Mouse (Mus musculus) lung, embryonic 14.5 days (tissue): ENCODE data around the gene Gm45213. TPM values are rescaled to one million over a fixed set of nuclear protein-coding genes. Genes with fewer than 3 reads are reported as not detected.

Source experiments
- ATAC-seq: fragments of 200-750 bp; cut with Nextera tagmentation; 2 replicates; pipeline ENCODE4 v1.8.0; 2017; ENCODE audit warnings: mild to moderate bottlenecking, moderate TSS enrichment, moderate library complexity; ENCODE audit not compliant: insufficient read depth
- DNase-seq: peaks from one replicate; pipeline ENCODE4 v3.0.0-alpha.2; 2015
- H3K27ac ChIP-seq: fragments of 300-500 bp; sonication (generic); 2 replicates; pipeline ENCODE4 v1.5.1; 2014; ENCODE audit warnings: low read depth, mild to moderate bottlenecking, moderate library complexity
- H3K27me3 ChIP-seq: fragments of 300-500 bp; sonication (generic); 2 replicates; pipeline ENCODE4 v1.6.1; 2014; ENCODE audit warnings: low read length, control low read depth; ENCODE audit not compliant: insufficient read depth
- H3K36me3 ChIP-seq: fragments of 300-500 bp; sonication (generic); 2 replicates; pipeline ENCODE4 v1.6.1; 2014; ENCODE audit warnings: control low read depth; ENCODE audit not compliant: insufficient read depth
- H3K4me1 ChIP-seq: fragments of 300-500 bp; sonication (generic); 2 replicates; pipeline ENCODE4 v1.6.1; 2014; ENCODE audit warnings: antibody characterized with exemption, control low read depth; ENCODE audit not compliant: insufficient read depth
- H3K4me2 ChIP-seq: fragments of 300-500 bp; sonication (generic); 2 replicates; pipeline ENCODE4 v1.6.1; 2014; ENCODE audit warnings: mild to moderate bottlenecking
- H3K4me3 ChIP-seq: fragments of 300-500 bp; sonication (generic); 2 replicates; pipeline ENCODE4 v1.5.1; 2014; ENCODE audit warnings: low read depth, low read length
- H3K9ac ChIP-seq: fragments of 300-500 bp; sonication (generic); 2 replicates; pipeline ENCODE4 v1.6.1; 2014
- H3K9me3 ChIP-seq: fragments of 300-500 bp; sonication (generic); 2 replicates; pipeline ENCODE4 v1.6.1; 2016; ENCODE audit warnings: low read depth, low read length, control low read depth
- CTCF ChIP-seq: IDR thresholded peaks from 2 replicates; pipeline ENCODE4 v1.5.1; 2016; ENCODE audit warnings: antibody characterized with exemption, low read depth
- WGBS: fragments of 180-500 bp; shearing (Covaris S2); extraction: QIAGEN DNeasy Blood & Tissue Kit; methylation state at CpG from one replicate; pipeline ENCODE4 v1.1.7; 2014; 5-methylcytosine and 5-hydroxymethylcytosine counted together
- polyA plus RNA-seq: library from polyadenylated mRNA; unstranded; fragments of >200 nt; fragmentation: Nextera tagmentation; extraction: Ambion mirVana; gene quantifications from 2 replicates; pipeline ENCODE4 v1.2.1, GENCODE M21; 2014

Gene Gm45213
- not detected in 2 replicates for polyA plus RNA-seq

- Histone ChIP-seq H3K4me2 (no peak within 1 kb of the TSS), H3K27ac (no peak within 1 kb of the TSS), H3K36me3 (no peaks in the 10 kb centered on the region), H3K9me3 (no peaks in the 10 kb centered on the region), H3K4me3 (no peak within 1 kb of the TSS), H3K4me1 (no peaks in the 10 kb centered on the region), H3K27me3 (no peaks in the 10 kb centered on the region), H3K9ac (no peak within 1 kb of the TSS)
- WGBS = 68% methylated on average over 10 of the region's 10 CpGs
- ATAC-seq = no peak
- no peak for DNase-seq
- no peak for TF ChIP-seq CTCF
Observed at GRCm38 (mm10) chr7:66043552-66044459, at the start of gene Gm45213. Gene Gm45213, plus strand, starts transcription at chr7:66043602.

GRCm38 (mm10) chr7:66001035-66001754 is 42.2 kb upstream of the Gm45213 start:
- Histone ChIP-seq H3K4me3 (no peak overlapping the region), H3K9ac (no peak overlapping the region), H3K4me1 (no peaks in the 10 kb centered on the region), H3K27me3 (no peaks in the 10 kb centered on the region), H3K4me2 (no peak overlapping the region), H3K9me3 (peaks cover 4% of the 10 kb centered on the region; the same call in 1 of the 2 replicates), H3K36me3 (no peaks in the 10 kb centered on the region), H3K27ac (peak overlapping the region; percentile 16; the same call in 1 of the 2 replicates)
- ATAC-seq (no peak), DNase-seq (no peak)
- TF ChIP-seq CTCF = no peak
- WGBS = 80% methylated on average over 16 of the region's 16 CpGs

- Histone ChIP-seq H3K9me3 (peaks cover 4% of the 10 kb centered on the region; the same call in 1 of the 2 replicates), H3K36me3 (no peaks in the 10 kb centered on the region), H3K9ac (no peak overlapping the region), H3K4me2 (no peak overlapping the region), H3K27me3 (no peaks in the 10 kb centered on the region), H3K4me3 (no peak overlapping the region), H3K4me1 (no peaks in the 10 kb centered on the region), H3K27ac (no peak overlapping the region)
- DNase-seq (peak; percentile 7), ATAC-seq (no peak)
- no peak for TF ChIP-seq CTCF
- WGBS = 48% methylated on average over 3 of the region's 3 CpGs
Observed at GRCm38 (mm10) chr7:66001797-66002196, 41.6 kb upstream of the Gm45213 start.

- 80% methylated on average over 5 of the region's 5 CpGs for WGBS
- no peak for TF ChIP-seq CTCF
- no peaks in the 10 kb centered on the region for H3K4me1 ChIP-seq
- no peak for ATAC-seq
- no peak overlapping the region for H3K4me2 ChIP-seq
- H3K9ac ChIP-seq = no peak overlapping the region
- H3K9me3 ChIP-seq = 0 out of 2 replicates have a peak, but pooled peaks cover 4% of the 10 kb centered on the region
- H3K27ac ChIP-seq = no peak overlapping the region
- no peaks in the 10 kb centered on the region for H3K36me3 ChIP-seq
- H3K27me3 ChIP-seq = no peaks in the 10 kb centered on the region
- H3K4me3 ChIP-seq = no peak overlapping the region
- no peak for DNase-seq
Observed at GRCm38 (mm10) chr7:66003447-66003846, 40.0 kb upstream of the Gm45213 start.

- Histone ChIP-seq H3K27me3 (no peaks in the 10 kb centered on the region), H3K4me1 (no peaks in the 10 kb centered on the region), H3K4me2 (no peak overlapping the region), H3K9ac (no peak overlapping the region), H3K36me3 (no peaks in the 10 kb centered on the region), H3K9me3 (0 out of 2 replicates have a peak, but pooled peaks cover 4% of the 10 kb centered on the region), H3K27ac (no peak overlapping the region), H3K4me3 (no peak overlapping the region)
- DNase-seq (no peak), ATAC-seq (no peak)
- TF ChIP-seq CTCF = no peak
- WGBS = 77% methylated on average over 13 of the region's 13 CpGs
Observed at GRCm38 (mm10) chr7:66003865-66004638, 39.4 kb upstream of the Gm45213 start.

- no peak for ATAC-seq
- Histone ChIP-seq H3K27me3 (no peaks in the 10 kb centered on the region), H3K4me1 (no peaks in the 10 kb centered on the region), H3K9ac (no peak overlapping the region), H3K9me3 (no peaks in the 10 kb centered on the region), H3K36me3 (no peaks in the 10 kb centered on the region), H3K27ac (no peak overlapping the region), H3K4me2 (no peak overlapping the region), H3K4me3 (no peak overlapping the region)
- DNase-seq = no peak
- WGBS = 72% methylated on average over 10 of the region's 10 CpGs
- TF ChIP-seq CTCF = no peak
Observed at GRCm38 (mm10) chr7:66005066-66005465, 38.3 kb upstream of the Gm45213 start.
